Mouse (Mus musculus) neutrophil, adult 5-6 weeks (primary cell): ENCODE data around the gene Hils1. TPM values are rescaled to one million over a fixed set of nuclear protein-coding genes. Genes with fewer than 3 reads are reported as not detected.
"Not testable (repeated sequence)": the region's sequence is repeated elsewhere in the genome, so short reads cannot be mapped to it uniquely, and the experiment has no call there.

Source experiments
- ATAC-seq: fragments of 151-379, 151-347 bp; 2 replicates; pipeline ENCODE4 v1.8.0; 2017; ENCODE audit warnings: mild to moderate bottlenecking, moderate TSS enrichment; ENCODE audit not compliant: insufficient number of reproducible peaks, poor library complexity, low FRiP score, severe bottlenecking; ENCODE audit errors: extremely low read depth
- total RNA-seq: library from RNA; stranded (forward); fragments of 200-1000 nt; gene quantifications from 2 replicates; pipeline ENCODE4 v1.2.3, GENCODE M21; 2017

Gene Hils1
- total RNA-seq, 1 experiment from 2014 or later, result not detected

GRCm38 (mm10) chr11:94996984-94997383 lies 29.6 kb downstream of the Hils1 start:
- no peak for ATAC-seq

- no peak for ATAC-seq
These were observed 30.2 kb downstream of the Hils1 start for GRCm38 (mm10) chr11:94997596-94997995.

- no peak for ATAC-seq
These were observed 30.7 kb downstream of the Hils1 start for GRCm38 (mm10) chr11:94998041-94998531.

- no peak for ATAC-seq
These were observed 32.7 kb downstream of the Hils1 start for GRCm38 (mm10) chr11:95000128-95000527.

- ATAC-seq, result no peak
These were observed 33.2 kb downstream of the Hils1 start for GRCm38 (mm10) chr11:95000548-95000947.

GRCm38 (mm10) chr11:95001058-95001457 lies 33.7 kb downstream of the Hils1 start:
- peak; percentile 56; the same call in 1 of the 2 replicates for ATAC-seq

GRCm38 (mm10) chr11:95001584-95002347 lies 34.4 kb downstream of the Hils1 start:
- ATAC-seq, result no peak

GRCm38 (mm10) chr11:95002705-95003104 lies 35.3 kb downstream of the Hils1 start:
- ATAC-seq, result no peak

GRCm38 (mm10) chr11:95004136-95004936 lies 36.9 kb downstream of the Hils1 start:
- no peak for ATAC-seq

- no peak for ATAC-seq
These were observed 37.5 kb downstream of the Hils1 start for GRCm38 (mm10) chr11:95004937-95005198.

- no peak for ATAC-seq
These were observed 38.6 kb downstream of the Hils1 start for GRCm38 (mm10) chr11:95006038-95006437.

- ATAC-seq, result peak; percentile 51
These were observed 39.3 kb downstream of the Hils1 start for GRCm38 (mm10) chr11:95006525-95007219.

GRCm38 (mm10) chr11:95007418-95007817 lies 40.0 kb downstream of the Hils1 start:
- no peak for ATAC-seq

- ATAC-seq, result no peak
These were observed 41.6 kb downstream of the Hils1 start for GRCm38 (mm10) chr11:95008661-95009628.

GRCm38 (mm10) chr11:95009629-95010014 lies 42.2 kb downstream of the Hils1 start, which contains the start of gene Samd14:
Gene Samd14, plus strand, starts transcription at chr11:95009879.
- ATAC-seq, result no peak

- ATAC-seq, result no peak
These were observed 42.8 kb downstream of the Hils1 start for GRCm38 (mm10) chr11:95010141-95010739.

- not testable (repeated sequence) for ATAC-seq
These were observed 43.5 kb downstream of the Hils1 start for GRCm38 (mm10) chr11:95010841-95011403.

GRCm38 (mm10) chr11:95011416-95011815 lies 44.0 kb downstream of the Hils1 start:
- ATAC-seq, result no peak
